ENCODE assay signal across 24 mouse cellular contexts in the genomic region with DNA sequence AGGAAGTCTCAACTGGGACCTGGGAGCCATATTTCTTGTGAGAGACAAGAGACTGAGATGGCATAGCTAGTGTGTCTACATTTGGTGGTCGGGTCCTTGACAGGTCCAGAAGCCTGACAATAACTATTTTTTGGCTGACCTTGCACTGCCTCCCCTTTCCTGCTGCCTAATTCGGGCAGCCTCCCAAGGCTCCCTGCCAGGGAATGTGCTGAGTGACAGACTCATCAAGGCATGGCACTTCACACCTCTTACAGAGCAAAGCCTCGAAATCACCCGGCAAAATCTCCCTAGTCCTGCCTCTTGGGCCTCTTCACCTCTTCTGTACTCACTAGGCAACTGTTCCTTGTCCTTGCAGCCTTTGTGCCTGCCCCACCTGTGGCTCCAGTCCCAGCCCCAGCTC. TPM values are rescaled to one million over a fixed set of nuclear protein-coding genes. Genes with fewer than 3 reads are reported as not detected.
A peak's percentile ranks its signal among the peaks of the same experiment; 100 is the strongest.
DNase-seq lines count a peak whose midpoint lies in the region; ATAC-seq and TF ChIP-seq lines count a peak whose summit lies in the region.
"Had no signal": no experiment of that assay in that cellular context is flagged by ENCODE, and none has a peak within 500 bp of the region (broad histone marks: within the 10 kb centered on the region; RNA-seq: fewer than 3 reads in every experiment).

No protein-coding gene starts in this region.

- H3K79me2 ChIP-seq in heart, adult 2 months (replicated peaks; ENCODE audit: control insufficient read depth, insufficient read depth, low read length) = no peaks in the 10 kb centered on the region

- intact Hi-C loops in heart, adult 2 months (cut with DNase I) = no loop called here

- 45% methylated on average over 4 of the region's 4 CpGs for WGBS in heart, adult 2 months
- WGBS in heart, embryonic 11.5 days (ENCODE audit: insufficient replicate concordance) = 55% methylated on average over 4 of the region's 4 CpGs
- 56% methylated on average over 4 of the region's 4 CpGs for WGBS in lung, postnatal 0 days
- 22% methylated on average over 4 of the region's 4 CpGs for WGBS in heart, postnatal 0 days

- ATAC-seq in heart, embryonic 11.5 days (replicated peaks; ENCODE audit: insufficient number of reproducible peaks, low FRiP score, low TSS enrichment) = no peak; the same call in 1 of the 2 replicates
- ATAC-seq in lung, postnatal 0 days = peak; percentile 9; the same call in 1 of the 2 replicates
- peak; percentile 79 for ATAC-seq in heart, postnatal 0 days (ENCODE audit: insufficient read depth, low read depth)
- ATAC-seq: activated CD4-positive, CD25-positive, alpha-beta regulatory T cell, adult 4 months; forebrain, embryonic 13.5 days; midbrain, embryonic 15.5 days had no signal

- peak; percentile 67 for TF ChIP-seq EP300 in heart, adult 2 months (IDR thresholded peaks at IDR 0.05; ENCODE audit: insufficient read depth, low read depth, low read length)
- TF ChIP-seq EP300 in lung, postnatal 0 days (IDR thresholded peaks at IDR 0.05) = no peak
- no peak for TF ChIP-seq EP300 in heart, postnatal 0 days (IDR thresholded peaks at IDR 0.05; ENCODE audit: low read depth)

- no peak for TF ChIP-seq POLR2A in heart, adult 2 months (IDR thresholded peaks at IDR 0.05; ENCODE audit: insufficient read depth, low read depth, low read length)

- no peak overlapping the region for H3K4me2 ChIP-seq in heart, embryonic 11.5 days
- H3K4me2 ChIP-seq in lung, postnatal 0 days (replicated peaks; ENCODE audit: low read depth, low read length) = no peak overlapping the region
- H3K4me2 ChIP-seq in heart, postnatal 0 days (ENCODE audit: low read depth, low read length) = no peak overlapping the region
- H3K4me2 ChIP-seq: forebrain, embryonic 13.5 days; hindbrain, embryonic 15.5 days; liver, embryonic 13.5 days; midbrain, embryonic 15.5 days; neural tube, embryonic 12.5 days had no signal

- H3K27me3 ChIP-seq in heart, adult 2 months (ENCODE audit: control insufficient read depth, insufficient read depth, low read length) = no peaks in the 10 kb centered on the region
- H3K27me3 ChIP-seq in heart, embryonic 11.5 days (ENCODE audit: control insufficient read depth, insufficient read depth, low read length) = no peaks in the 10 kb centered on the region
- H3K27me3 ChIP-seq in lung, postnatal 0 days (replicated peaks; ENCODE audit: insufficient read depth, low read length) = no peaks in the 10 kb centered on the region
- no peaks in the 10 kb centered on the region for H3K27me3 ChIP-seq in heart, postnatal 0 days (ENCODE audit: control insufficient read depth, insufficient read depth, low read length)
- H3K27me3 ChIP-seq: forebrain, embryonic 13.5 days; hindbrain, embryonic 15.5 days; liver, embryonic 13.5 days; megakaryocyte, embryonic 14.5 days; midbrain, embryonic 15.5 days; neural tube, embryonic 12.5 days had no signal

- H3K36me3 ChIP-seq in heart, adult 2 months (ENCODE audit: control insufficient read depth, insufficient read depth, low read length) = peaks cover 31% of the 10 kb centered on the region
- peaks cover 78% of the 10 kb centered on the region for H3K36me3 ChIP-seq in heart, embryonic 11.5 days (ENCODE audit: control insufficient read depth, insufficient read depth, low read length)
- peaks cover 71% of the 10 kb centered on the region for H3K36me3 ChIP-seq in lung, postnatal 0 days (ENCODE audit: insufficient read depth, low read length)
- peaks cover 96% of the 10 kb centered on the region for H3K36me3 ChIP-seq in heart, postnatal 0 days (replicated peaks; ENCODE audit: control insufficient read depth, insufficient read depth, low read length)

- no peak for TF ChIP-seq CTCF in heart, adult 2 months (IDR thresholded peaks at IDR 0.05)
- no peak for TF ChIP-seq CTCF in lung, postnatal 0 days (IDR thresholded peaks at IDR 0.05)
- no peak for TF ChIP-seq CTCF in heart, postnatal 0 days (IDR thresholded peaks at IDR 0.05; ENCODE audit: low read depth)

- no peaks in the 10 kb centered on the region for H3K9me3 ChIP-seq in heart, embryonic 11.5 days (replicated peaks; ENCODE audit: control insufficient read depth, low read length)
- H3K9me3 ChIP-seq in lung, postnatal 0 days (ENCODE audit: low read length) = no peaks in the 10 kb centered on the region
- no peaks in the 10 kb centered on the region for H3K9me3 ChIP-seq in heart, postnatal 0 days (replicated peaks; ENCODE audit: control insufficient read depth, low read length)
- H3K9me3 ChIP-seq: forebrain, embryonic 13.5 days; hindbrain, embryonic 15.5 days; liver, embryonic 13.5 days; megakaryocyte, embryonic 14.5 days; midbrain, embryonic 15.5 days; neural tube, embryonic 12.5 days had no signal

- H3K4me1 ChIP-seq in heart, adult 2 months (ENCODE audit: control insufficient read depth, insufficient read depth, low read length) = peaks cover 7% of the 10 kb centered on the region
- no peaks in the 10 kb centered on the region for H3K4me1 ChIP-seq in heart, embryonic 11.5 days (ENCODE audit: control insufficient read depth, insufficient read depth, low read length)
- no peaks in the 10 kb centered on the region for H3K4me1 ChIP-seq in lung, postnatal 0 days (ENCODE audit: insufficient read depth, low read depth, low read length)
- peaks cover 4% of the 10 kb centered on the region; the same call in 1 of the 2 replicates for H3K4me1 ChIP-seq in heart, postnatal 0 days (ENCODE audit: control insufficient read depth, insufficient read depth)
- H3K4me1 ChIP-seq: forebrain, embryonic 13.5 days; hindbrain, embryonic 15.5 days; liver, embryonic 13.5 days; midbrain, embryonic 15.5 days; neural tube, embryonic 12.5 days had no signal

- no peak overlapping the region for H3K9ac ChIP-seq in heart, adult 2 months (ENCODE audit: low read depth, low read length)
- H3K9ac ChIP-seq in heart, embryonic 11.5 days (ENCODE audit: low read depth, low read length) = no peak overlapping the region
- no peak overlapping the region for H3K9ac ChIP-seq in lung, postnatal 0 days (replicated peaks; ENCODE audit: low read depth)
- no peak overlapping the region for H3K9ac ChIP-seq in heart, postnatal 0 days (replicated peaks; ENCODE audit: low read depth, low read length)
- H3K9ac ChIP-seq: forebrain, embryonic 13.5 days; hindbrain, embryonic 15.5 days; liver, embryonic 13.5 days; midbrain, embryonic 15.5 days; neural tube, embryonic 12.5 days had no signal

- H3K27ac ChIP-seq in heart, adult 2 months = peak overlapping the region; percentile 32
- H3K27ac ChIP-seq in heart, embryonic 11.5 days (ENCODE audit: low read depth, low read length) = no peak overlapping the region
- no peak overlapping the region for H3K27ac ChIP-seq in lung, postnatal 0 days (ENCODE audit: low read length)
- H3K27ac ChIP-seq in heart, postnatal 0 days (ENCODE audit: low read depth) = peak overlapping the region; percentile 61
- H3K27ac ChIP-seq: forebrain, embryonic 13.5 days; hindbrain, embryonic 15.5 days; kidney, postnatal 0 days; left cerebral cortex, adult 2 months; liver, embryonic 13.5 days; midbrain, embryonic 15.5 days; neural tube, embryonic 12.5 days had no signal

- DNase-seq in heart, adult 2 months = peak; percentile 63 to 73
- DNase-seq in lung, postnatal 0 days (ENCODE audit: low spot score) = no peak
- no peak for DNase-seq in lung, postnatal 4 days
- DNase-seq in heart, postnatal 0 days (ENCODE audit: low spot score) = peak; percentile 52
- no peak for DNase-seq in embryo, embryonic 9.5 days (ENCODE audit: extremely low spot score)
- no peak for DNase-seq in left cerebral cortex, adult 18-20 months (ENCODE audit: low spot score in 2 of 2)
- DNase-seq: adrenal gland, postnatal 10 days; cerebellum, postnatal 36 days; embryo, embryonic 11 days; layer of hippocampus, adult 9-11 months; liver, embryonic 13.5 days; lung, adult 2 months; retina, postnatal 1 day; right cerebral cortex, postnatal 25 days; thymus, postnatal 14 days had no signal

- no peak overlapping the region for H3K4me3 ChIP-seq in heart, adult 2 months
- no peak overlapping the region for H3K4me3 ChIP-seq in heart, embryonic 11.5 days (ENCODE audit: low read depth, low read length)
- H3K4me3 ChIP-seq in lung, postnatal 0 days (ENCODE audit: low read depth, low read length) = no peak overlapping the region
- H3K4me3 ChIP-seq in heart, postnatal 0 days (ENCODE audit: low read depth, low read length) = no peak overlapping the region
- H3K4me3 ChIP-seq: forebrain, embryonic 13.5 days; hindbrain, embryonic 15.5 days; left cerebral cortex, adult 2 months; liver, embryonic 13.5 days; megakaryocyte, embryonic 14.5 days; midbrain, embryonic 15.5 days; neural tube, embryonic 12.5 days had no signal

RNA-seq across cellular contexts. Expression of a gene that starts 8.9 kb away (rescaled TPM):
- 10 to 100 TPM; 10.1 to 10.7 TPM for total RNA-seq in heart, adult 2 months (2021)
- 17.3 and 22.3 TPM in 2 replicates for polyA plus RNA-seq in heart, adult 2 months (2012; rRNA removed)
- polyA plus RNA-seq in heart, embryonic 11.5 days (2014; fragmentation: Nextera tagmentation; extraction: Ambion mirVana) = 8.5 and 10.1 TPM in 2 replicates
- polyA plus RNA-seq in lung, postnatal 0 days (2015; fragmentation: Nextera tagmentation; extraction: Ambion mirVana) = 41.7 and 43.8 TPM in 2 replicates
- 17.5 and 31.3 TPM in 2 replicates for total RNA-seq in heart, postnatal 0 days (2014; rRNA removed; ENCODE audit: low replicate concordance)
- 10.9 and 11.4 TPM in 2 replicates for polyA plus RNA-seq in heart, postnatal 0 days (2015; fragmentation: Nextera tagmentation; extraction: Ambion mirVana)
- 10 to 100 TPM; 30.5 to 30.7 TPM for total RNA-seq in left cerebral cortex, adult 18-20 months (2021)

RNA-seq across cellular contexts. Expression of a gene that starts 17.6 kb away (rescaled TPM):
- total RNA-seq in heart, adult 2 months (2021) = 10 to 100 TPM; 37.2 to 38.7 TPM
- polyA plus RNA-seq in heart, adult 2 months (2012; rRNA removed) = 17.9 and 23.4 TPM in 2 replicates
- 44.7 and 47.9 TPM in 2 replicates for polyA plus RNA-seq in heart, embryonic 11.5 days (2014; fragmentation: Nextera tagmentation; extraction: Ambion mirVana)
- polyA plus RNA-seq in lung, postnatal 0 days (2015; fragmentation: Nextera tagmentation; extraction: Ambion mirVana) = 12.6 and 13.4 TPM in 2 replicates
- 14.0 and 20.6 TPM in 2 replicates for total RNA-seq in heart, postnatal 0 days (2014; rRNA removed; ENCODE audit: low replicate concordance)
- 16.4 and 16.7 TPM in 2 replicates for polyA plus RNA-seq in heart, postnatal 0 days (2015; fragmentation: Nextera tagmentation; extraction: Ambion mirVana)
- total RNA-seq in left cerebral cortex, adult 18-20 months (2021) = 10 to 100 TPM; 73.1 to 74.1 TPM

RNA-seq across cellular contexts. Expression of a gene that starts 17.6 kb away (rescaled TPM):
- total RNA-seq in heart, adult 2 months (2021) = 1 to 10 TPM; 4.5 to 4.6 TPM
- polyA plus RNA-seq in heart, adult 2 months (2012; rRNA removed) = 6.7 and 9.9 TPM in 2 replicates
- 2.2 and 2.6 TPM in 2 replicates for polyA plus RNA-seq in heart, embryonic 11.5 days (2014; fragmentation: Nextera tagmentation; extraction: Ambion mirVana)
- 7.3 and 8.2 TPM in 2 replicates for polyA plus RNA-seq in lung, postnatal 0 days (2015; fragmentation: Nextera tagmentation; extraction: Ambion mirVana)
- 4.5 and 6.5 TPM in 2 replicates for total RNA-seq in heart, postnatal 0 days (2014; rRNA removed; ENCODE audit: low replicate concordance)
- polyA plus RNA-seq in heart, postnatal 0 days (2015; fragmentation: Nextera tagmentation; extraction: Ambion mirVana) = 2.7 and 2.8 TPM in 2 replicates
- 10 to 100 TPM; 16.6 to 17.6 TPM for total RNA-seq in left cerebral cortex, adult 18-20 months (2021)

RNA-seq across cellular contexts. Expression of a gene that starts 40.3 kb away (rescaled TPM):
- total RNA-seq in heart, adult 2 months (2021) = 1 to 10 TPM; 4.0 to 5.9 TPM
- polyA plus RNA-seq in heart, adult 2 months (2012; rRNA removed) = 10.7 and 13.5 TPM in 2 replicates
- 2.2 and 2.5 TPM in 2 replicates for polyA plus RNA-seq in heart, embryonic 11.5 days (2014; fragmentation: Nextera tagmentation; extraction: Ambion mirVana)
- 16.5 and 17.8 TPM in 2 replicates for polyA plus RNA-seq in lung, postnatal 0 days (2015; fragmentation: Nextera tagmentation; extraction: Ambion mirVana)
- 25.1 and 32.6 TPM in 2 replicates for total RNA-seq in heart, postnatal 0 days (2014; rRNA removed; ENCODE audit: low replicate concordance)
- 8.1 and 8.4 TPM in 2 replicates for polyA plus RNA-seq in heart, postnatal 0 days (2015; fragmentation: Nextera tagmentation; extraction: Ambion mirVana)
- 1 to 10 TPM; 3.1 to 3.2 TPM for total RNA-seq in left cerebral cortex, adult 18-20 months (2021)

RNA-seq across cellular contexts. Expression of a gene that starts 42.7 kb away (rescaled TPM):
- 10 to 100 TPM; 12.9 to 13.4 TPM for total RNA-seq in heart, adult 2 months (2021)
- polyA plus RNA-seq in heart, adult 2 months (2012; rRNA removed) = 16.1 and 17.7 TPM in 2 replicates
- polyA plus RNA-seq in heart, embryonic 11.5 days (2014; fragmentation: Nextera tagmentation; extraction: Ambion mirVana) = 13.7 and 15.3 TPM in 2 replicates
- 57.8 and 59.0 TPM in 2 replicates for polyA plus RNA-seq in lung, postnatal 0 days (2015; fragmentation: Nextera tagmentation; extraction: Ambion mirVana)
- 21.3 and 36.1 TPM in 2 replicates for total RNA-seq in heart, postnatal 0 days (2014; rRNA removed; ENCODE audit: low replicate concordance)
- 17.4 and 17.6 TPM in 2 replicates for polyA plus RNA-seq in heart, postnatal 0 days (2015; fragmentation: Nextera tagmentation; extraction: Ambion mirVana)
- 10 to 100 TPM; 27.1 to 30.8 TPM for total RNA-seq in left cerebral cortex, adult 18-20 months (2021)

Comparison
In these comparisons a context has a peak if more than half of its experiments do, and no peak if none do; other contexts are left out.
1. H3K27ac ChIP-seq: peak in heart, adult 2 months (single experiment) and heart, postnatal 0 days (single experiment); none in heart, embryonic 11.5 days (single experiment) and lung, postnatal 0 days (single experiment).
2. DNase-seq: peak in heart, adult 2 months (2 of 2) and heart, postnatal 0 days (single experiment); none in lung, postnatal 0 days (single experiment), lung, postnatal 4 days (0 of 2), embryo, embryonic 9.5 days (single experiment) and left cerebral cortex, adult 18-20 months (0 of 2).